Mouse (Mus musculus) cerebellum, postnatal 36 days (tissue): ENCODE data around the gene Rpsa.

ENCODE experiments used
- DNase-seq, 2 experiments: peaks; one replicate each; pipeline ENCODE4 v3.0.0; 2021 to 2022; ENCODE audit warnings: mixed read lengths in 2 of 2

Gene Rpsa

GRCm38 (mm10) chr9:120114051-120114788, 13.3 kb upstream of the Rpsa start:
- DNase-seq = no peak

- no peak for DNase-seq
Observed at GRCm38 (mm10) chr9:120114789-120115151, 12.7 kb upstream of the Rpsa start.

GRCm38 (mm10) chr9:120115580-120115979, 11.9 kb upstream of the Rpsa start:
- DNase-seq = no peak

GRCm38 (mm10) chr9:120116184-120116624, 11.3 kb upstream of the Rpsa start:
- no peak for DNase-seq

GRCm38 (mm10) chr9:120118212-120118611, 9.3 kb upstream of the Rpsa start:
- DNase-seq = no peak

- no peak for DNase-seq
Observed at GRCm38 (mm10) chr9:120120503-120120902, 7.0 kb upstream of the Rpsa start.

- DNase-seq = no peak
Observed at GRCm38 (mm10) chr9:120126868-120127267, 621 bp upstream of the Rpsa start.

GRCm38 (mm10) chr9:120129276-120129675, 1.8 kb downstream of the Rpsa start:
- no peak for DNase-seq

- DNase-seq = no peak
Observed at GRCm38 (mm10) chr9:120131784-120132288, 4.3 kb downstream of the Rpsa start.

- no peak for DNase-seq
Observed at GRCm38 (mm10) chr9:120132980-120133754, 5.7 kb downstream of the Rpsa start.

GRCm38 (mm10) chr9:120133755-120134475, 6.4 kb downstream of the Rpsa start:
- DNase-seq = no peak

- DNase-seq = no peak
Observed at GRCm38 (mm10) chr9:120134529-120135160, 7.2 kb downstream of the Rpsa start.

GRCm38 (mm10) chr9:120135454-120135853, 8.0 kb downstream of the Rpsa start:
- no peak for DNase-seq

- DNase-seq = peak; percentile 80
Observed at GRCm38 (mm10) chr9:120140652-120141051, 13.2 kb downstream of the Rpsa start.

- no peak for DNase-seq
Observed at GRCm38 (mm10) chr9:120144474-120144873, 17.0 kb downstream of the Rpsa start.

- DNase-seq = no peak
Observed at GRCm38 (mm10) chr9:120149222-120149828, 21.8 kb downstream of the Rpsa start, which contains the start of gene Mobp. Mobp (plus strand) TSS chr9:120149707.

GRCm38 (mm10) chr9:120151152-120151551, 23.7 kb downstream of the Rpsa start:
- no peak for DNase-seq

- no peak for DNase-seq
Observed at GRCm38 (mm10) chr9:120151906-120152399, 24.5 kb downstream of the Rpsa start.

- no peak for DNase-seq
Observed at GRCm38 (mm10) chr9:120158047-120158446, 30.6 kb downstream of the Rpsa start.

GRCm38 (mm10) chr9:120163862-120164261, 36.4 kb downstream of the Rpsa start:
- DNase-seq = no peak

- DNase-seq = peak; percentile 12 to 30
Observed at GRCm38 (mm10) chr9:120167826-120168225, 40.3 kb downstream of the Rpsa start.

- peak; percentile 60 to 67 for DNase-seq
Observed at GRCm38 (mm10) chr9:120171295-120171694, 43.8 kb downstream of the Rpsa start.
